Mouse (Mus musculus): ENCODE measurements at regions not wholly inside any gene's neighbourhood (a gene's known extent, or its start where the extent isn't known, plus 50 kb on each side); places are given as distances from the start of the nearest gene placed in this dataset.

DNA sequence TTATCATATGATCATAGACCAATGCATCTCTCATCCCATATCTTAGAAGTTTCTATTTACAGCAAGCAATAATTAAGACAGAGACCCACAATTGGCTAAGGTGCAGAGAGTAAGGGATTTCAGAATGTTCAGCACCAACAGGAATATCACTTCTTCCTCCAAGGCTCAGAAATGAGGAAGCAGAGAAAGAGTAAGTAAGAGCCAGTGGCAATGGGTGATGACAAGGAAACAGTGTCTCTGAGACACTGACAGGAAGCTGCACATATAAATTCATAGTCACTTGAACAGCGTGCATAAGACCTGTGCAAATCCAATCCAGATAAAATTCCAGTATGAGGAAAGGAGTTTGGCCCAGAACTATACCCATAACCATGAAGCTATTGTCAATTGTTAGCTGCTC is 178.7 kb upstream of the F930015N05Rik start:
- TF ChIP-seq CTCF (IDR thresholded peaks at IDR 0.05; ENCODE audit: low read depth) (no peak), EP300 (IDR thresholded peaks at IDR 0.05; ENCODE audit: low read depth) (no peak)
